Mouse (Mus musculus) kidney, embryonic 16.5 days (tissue): ENCODE results near the gene Lhfpl2. TPM values are rescaled to one million over a fixed set of nuclear protein-coding genes. Genes with fewer than 3 reads are reported as not detected.

Source experiments
- ATAC-seq: fragments of 200-750 bp; cut with Nextera tagmentation; 2 replicates; pipeline ENCODE4 v1.8.0; 2017; ENCODE audit warnings: moderate TSS enrichment; ENCODE audit not compliant: low FRiP score, low TSS enrichment
- H3K27ac ChIP-seq: fragments of 300-500 bp; sonication (generic); 2 replicates; pipeline ENCODE4 v1.5.1; 2014; ENCODE audit warnings: low read length
- H3K27me3 ChIP-seq: fragments of 300-500 bp; sonication (generic); 2 replicates; pipeline ENCODE4 v1.6.1; 2014; ENCODE audit warnings: low read length, control low read depth, mixed read lengths; ENCODE audit not compliant: insufficient read depth
- H3K36me3 ChIP-seq: fragments of 300-500 bp; sonication (generic); 2 replicates; pipeline ENCODE4 v1.6.1; 2014; ENCODE audit warnings: low read length, control low read depth, mixed read lengths; ENCODE audit not compliant: insufficient read depth
- H3K4me1 ChIP-seq: fragments of 300-500 bp; sonication (generic); 2 replicates; pipeline ENCODE4 v1.6.1; 2014; ENCODE audit warnings: low read length, control low read depth, mixed read lengths; ENCODE audit not compliant: insufficient read depth
- H3K4me2 ChIP-seq: fragments of 300-500 bp; sonication (generic); replicated peaks from 2 replicates; pipeline ENCODE4 v1.6.1; 2014; ENCODE audit warnings: low read depth, low read length
- H3K4me3 ChIP-seq: fragments of 300-500 bp; sonication (generic); 2 replicates; pipeline ENCODE4 v1.5.1; 2014; ENCODE audit warnings: mild to moderate bottlenecking, low read length
- H3K9ac ChIP-seq: fragments of 300-500 bp; sonication (generic); replicated peaks from 2 replicates; pipeline ENCODE4 v1.6.1; 2014; ENCODE audit warnings: low read length
- H3K9me3 ChIP-seq: fragments of 300-500 bp; sonication (generic); 2 replicates; pipeline ENCODE4 v1.6.1; 2016; ENCODE audit warnings: low read length, control low read depth
- WGBS: fragments of 180-500 bp; shearing (Covaris S2); extraction: QIAGEN DNeasy Blood & Tissue Kit; methylation state at CpG from one replicate; pipeline ENCODE4 v1.1.7; 2014; 5-methylcytosine and 5-hydroxymethylcytosine counted together
- polyA plus RNA-seq: library from polyadenylated mRNA; unstranded; fragments of >200 nt; fragmentation: Nextera tagmentation; extraction: Ambion mirVana; gene quantifications from 2 replicates; pipeline ENCODE4 v1.2.1, GENCODE M21; 2015

The Lhfpl2 gene
- polyA plus RNA-seq, 1 experiment from 2014 or later, result 91.2 TPM

DNA sequence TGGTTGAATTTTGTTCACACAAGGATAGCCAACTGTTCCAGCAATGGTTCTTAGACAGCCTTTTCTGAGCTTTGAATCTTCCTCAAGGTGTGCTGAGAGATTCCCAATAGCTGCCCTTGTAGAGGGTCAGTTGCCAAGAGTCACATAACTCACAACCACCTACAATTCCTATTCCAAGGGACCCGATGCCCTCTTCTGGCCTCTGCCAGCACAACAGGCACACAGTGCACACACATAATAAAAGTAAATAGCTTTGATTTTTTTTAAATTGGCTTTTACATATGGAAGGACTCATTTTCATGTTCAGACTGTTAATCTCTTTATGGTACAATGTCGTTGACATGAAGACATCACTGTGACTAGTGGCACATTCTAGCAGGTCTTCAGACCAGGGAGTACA lies 155.1 kb downstream of the Lhfpl2 start:
- Histone ChIP-seq H3K9ac (no peak overlapping the region), H3K9me3 (peaks cover 3% of the 10 kb centered on the region), H3K4me2 (no peak overlapping the region), H3K27me3 (no peaks in the 10 kb centered on the region), H3K4me3 (no peak overlapping the region), H3K27ac (no peak overlapping the region), H3K4me1 (no peaks in the 10 kb centered on the region), H3K36me3 (peaks cover 19% of the 10 kb centered on the region)
- no peak for ATAC-seq
- WGBS, result 84% methylated on average over 2 of the region's 2 CpGs

- no peaks in the 10 kb centered on the region for H3K9me3 ChIP-seq
- no peaks in the 10 kb centered on the region for H3K4me1 ChIP-seq
- no peaks in the 10 kb centered on the region for H3K27me3 ChIP-seq
- no peak overlapping the region for H3K9ac ChIP-seq
- no peak overlapping the region for H3K4me3 ChIP-seq
- peaks cover 9% of the 10 kb centered on the region; the same call in 1 of the 2 replicates for H3K36me3 ChIP-seq
- ATAC-seq, result no peak
- H3K27ac ChIP-seq, result no peak overlapping the region
- no peak overlapping the region for H3K4me2 ChIP-seq
- 67% methylated on average over 14 of the region's 14 CpGs for WGBS
Observed at GRCm38 (mm10) chr13:94223609-94224008, 166.0 kb downstream of the Lhfpl2 start.

GRCm38 (mm10) chr13:94224717-94225705 lies 167.4 kb downstream of the Lhfpl2 start:
- 93% methylated on average over 38 of the region's 38 CpGs for WGBS
- no peak overlapping the region for H3K9ac ChIP-seq
- no peaks in the 10 kb centered on the region for H3K27me3 ChIP-seq
- H3K4me3 ChIP-seq, result no peak overlapping the region
- H3K27ac ChIP-seq, result no peak overlapping the region
- H3K4me1 ChIP-seq, result no peaks in the 10 kb centered on the region
- ATAC-seq, result no peak
- no peaks in the 10 kb centered on the region for H3K9me3 ChIP-seq
- H3K36me3 ChIP-seq, result peaks cover 9% of the 10 kb centered on the region; the same call in 1 of the 2 replicates
- no peak overlapping the region for H3K4me2 ChIP-seq

DNA sequence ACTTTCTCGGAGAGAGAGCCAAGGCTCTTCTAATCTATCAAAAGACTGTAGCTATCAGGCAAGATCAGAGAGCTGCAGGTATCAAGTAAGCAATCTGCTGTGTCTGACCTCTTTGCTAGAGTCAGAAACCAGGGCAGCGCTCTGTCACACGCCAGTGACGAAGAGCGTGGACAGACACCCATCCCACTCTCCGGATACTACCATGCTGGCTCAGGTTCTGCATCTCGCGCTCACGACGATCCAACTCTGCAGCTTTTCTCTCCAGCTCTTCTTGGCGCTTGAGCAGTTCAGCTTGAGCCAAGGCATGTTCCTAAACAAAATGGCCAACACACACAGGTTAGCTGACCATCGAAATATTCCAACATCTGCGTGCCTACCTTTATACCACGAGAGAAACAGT lies 174.3 kb downstream of the Lhfpl2 start:
- Histone ChIP-seq H3K9ac (no peak overlapping the region), H3K4me1 (no peaks in the 10 kb centered on the region), H3K27me3 (no peaks in the 10 kb centered on the region), H3K36me3 (0 out of 2 replicates have a peak, but pooled peaks cover 2% of the 10 kb centered on the region), H3K4me2 (no peak overlapping the region), H3K9me3 (no peaks in the 10 kb centered on the region), H3K4me3 (no peak overlapping the region), H3K27ac (no peak overlapping the region)
- WGBS, result 81% methylated on average over 14 of the region's 14 CpGs
- no peak for ATAC-seq

GRCm38 (mm10) chr13:94239488-94239887 lies 181.9 kb downstream of the Lhfpl2 start:
- peaks cover 24% of the 10 kb centered on the region for H3K4me1 ChIP-seq
- H3K4me2 ChIP-seq, result no peak overlapping the region
- ATAC-seq, result no peak
- WGBS, result 64% methylated on average over 4 of the region's 4 CpGs
- H3K27me3 ChIP-seq, result no peaks in the 10 kb centered on the region
- no peak overlapping the region for H3K4me3 ChIP-seq
- no peaks in the 10 kb centered on the region for H3K9me3 ChIP-seq
- H3K36me3 ChIP-seq, result no peaks in the 10 kb centered on the region
- no peak overlapping the region for H3K27ac ChIP-seq
- no peak overlapping the region for H3K9ac ChIP-seq

- no peaks in the 10 kb centered on the region for H3K9me3 ChIP-seq
- WGBS, result 66% methylated on average over 6 of the region's 6 CpGs
Observed at GRCm38 (mm10) chr13:94240111-94240510, 182.5 kb downstream of the Lhfpl2 start.

GRCm38 (mm10) chr13:94240873-94241272 lies 183.3 kb downstream of the Lhfpl2 start:
- H3K4me2 ChIP-seq, result no peak overlapping the region
- no peak overlapping the region for H3K27ac ChIP-seq
- ATAC-seq, result 0 out of 2 replicates have a peak, but pooled peaks have one; percentile 28
- no peaks in the 10 kb centered on the region for H3K9me3 ChIP-seq
- H3K36me3 ChIP-seq, result no peaks in the 10 kb centered on the region
- H3K4me3 ChIP-seq, result no peak overlapping the region
- H3K4me1 ChIP-seq, result peaks cover 24% of the 10 kb centered on the region
- 30% methylated on average over 5 of the region's 5 CpGs for WGBS
- no peak overlapping the region for H3K9ac ChIP-seq
- no peaks in the 10 kb centered on the region for H3K27me3 ChIP-seq

More at GRCm38 (mm10) chr13:94240111-94240510, 182.5 kb downstream of the Lhfpl2 start:
- no peaks in the 10 kb centered on the region for H3K36me3 ChIP-seq
- H3K9ac ChIP-seq, result no peak overlapping the region
- no peak overlapping the region for H3K27ac ChIP-seq
- H3K4me2 ChIP-seq, result no peak overlapping the region
- no peak overlapping the region for H3K4me3 ChIP-seq
- H3K4me1 ChIP-seq, result peaks cover 24% of the 10 kb centered on the region
- no peaks in the 10 kb centered on the region for H3K27me3 ChIP-seq
- ATAC-seq, result no peak

DNA sequence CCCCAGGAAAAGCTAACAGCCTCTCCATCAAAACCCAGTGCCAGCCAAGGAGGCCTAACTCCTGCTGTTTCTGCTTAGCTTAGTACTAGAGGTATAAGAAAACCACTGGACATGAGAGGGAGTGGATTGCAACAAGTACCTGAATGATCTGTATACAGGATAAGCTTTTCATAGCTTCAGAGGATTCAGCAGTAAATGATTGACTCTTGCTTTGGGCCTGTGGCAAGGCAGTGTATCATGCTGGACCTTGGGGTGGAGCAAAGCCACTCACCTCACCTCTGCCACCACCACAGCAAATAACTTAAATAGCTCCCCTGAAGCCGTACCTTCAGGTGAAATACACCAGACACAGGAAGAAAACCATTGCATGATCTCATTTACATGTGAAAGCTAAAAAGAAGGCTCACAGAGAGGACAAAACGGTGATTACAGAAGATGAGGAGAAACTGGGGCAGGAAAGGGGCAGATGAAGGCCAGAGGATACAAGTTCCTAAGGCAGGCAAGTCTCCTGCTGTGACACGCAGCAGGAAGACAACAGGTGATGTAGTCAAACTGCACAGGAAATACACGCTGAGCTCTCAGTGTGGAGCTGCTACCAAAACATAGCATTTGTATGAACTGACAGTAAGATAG lies 184.4 kb downstream of the Lhfpl2 start:
- Histone ChIP-seq H3K9ac (no peak overlapping the region), H3K36me3 (no peaks in the 10 kb centered on the region), H3K27ac (no peak overlapping the region), H3K4me1 (peaks cover 24% of the 10 kb centered on the region), H3K9me3 (no peaks in the 10 kb centered on the region), H3K4me2 (no peak overlapping the region), H3K27me3 (no peaks in the 10 kb centered on the region), H3K4me3 (no peak overlapping the region)
- ATAC-seq, result peak; percentile 37; the same call in 1 of the 2 replicates
- WGBS, result 62% methylated on average over 4 of the region's 4 CpGs

GRCm38 (mm10) chr13:94242897-94243296 lies 185.3 kb downstream of the Lhfpl2 start:
- peaks cover 24% of the 10 kb centered on the region for H3K4me1 ChIP-seq
- H3K36me3 ChIP-seq, result no peaks in the 10 kb centered on the region
- no peak overlapping the region for H3K4me2 ChIP-seq
- H3K9ac ChIP-seq, result no peak overlapping the region
- H3K9me3 ChIP-seq, result no peaks in the 10 kb centered on the region
- 33% methylated on average over 2 of the region's 2 CpGs for WGBS
- no peaks in the 10 kb centered on the region for H3K27me3 ChIP-seq
- peak; percentile 79 for ATAC-seq
- H3K27ac ChIP-seq, result no peak overlapping the region
- H3K4me3 ChIP-seq, result no peak overlapping the region
